Mouse (Mus musculus) cerebellum, adult 2 months (tissue): Measurements from ENCODE around the gene Apom. TPM values are rescaled to one million over a fixed set of nuclear protein-coding genes. Genes with fewer than 3 reads are reported as not detected.

Experiments
- DNase-seq, 2 experiments: peaks; one replicate each; pipeline ENCODE4 v3.0.0; 2021
- H3K27ac ChIP-seq: fragments of 200-500 bp; 2 replicates; pipeline ENCODE4 v1.5.1; 2012; ENCODE audit warnings: low read length, control low read depth, inconsistent platforms; ENCODE audit not compliant: insufficient read depth
- H3K27me3 ChIP-seq: fragments of 200-500 bp; 2 replicates; pipeline ENCODE4 v1.6.1; 2012; ENCODE audit warnings: inconsistent platforms, mild to moderate bottlenecking, low read length, moderate library complexity; ENCODE audit not compliant: control insufficient read depth, insufficient read depth
- H3K4me1 ChIP-seq: fragments of 200-500 bp; 2 replicates; pipeline ENCODE4 v1.6.1; 2011; ENCODE audit warnings: low read length; ENCODE audit not compliant: control insufficient read depth, insufficient read depth
- H3K4me3 ChIP-seq: fragments of 200-500 bp; replicated peaks from 2 replicates; pipeline ENCODE3; 2011; ENCODE audit warnings: mild to moderate bottlenecking, low read depth, low read length, control low read depth; ENCODE audit not compliant: insufficient read depth
- CTCF ChIP-seq: fragments of 200-500 bp; IDR thresholded peaks from 2 replicates; pipeline ENCODE4 v1.5.1; 2011; ENCODE audit warnings: low read depth, mild to moderate bottlenecking, control low read depth, low read length, moderate library complexity, borderline replicate concordance; ENCODE audit not compliant: insufficient read depth
- POLR2A ChIP-seq: fragments of 200-500 bp; IDR thresholded peaks from 2 replicates; pipeline ENCODE4 v1.6.1; 2011; ENCODE audit warnings: low read length, control low read depth, borderline replicate concordance; ENCODE audit not compliant: insufficient read depth
- WGBS: fragments of 180-500 bp; shearing (Covaris S2); methylation state at CpG from one replicate; pipeline ENCODE4 v1.1.7; 2018; 5-methylcytosine and 5-hydroxymethylcytosine counted together
- polyA plus RNA-seq: library from polyadenylated mRNA; depleted of rRNA; stranded (reverse); fragments of >200 nt; gene quantifications from 2 replicates; pipeline ENCODE4 v1.2.3, GENCODE M21; 2012

Gene Apom
- polyA plus RNA-seq, 1 experiment: 0.28 TPM

- H3K27me3 ChIP-seq: no peaks in the 10 kb centered on the region
- H3K4me3 ChIP-seq: no peak overlapping the region
- no peaks in the 10 kb centered on the region for H3K4me1 ChIP-seq
- DNase-seq: no peak
- no peak overlapping the region for H3K27ac ChIP-seq
- 60% methylated on average over 3 of the region's 3 CpGs for WGBS
- TF ChIP-seq POLR2A: no peak
- no peak for TF ChIP-seq CTCF
Observed at GRCm38 (mm10) chr17:35147348-35147747, 15.5 kb upstream of the Apom start.

GRCm38 (mm10) chr17:35146139-35146538 is 14.3 kb upstream of the Apom start:
- no peaks in the 10 kb centered on the region for H3K27me3 ChIP-seq
- DNase-seq: no peak
- TF ChIP-seq CTCF (no peak), POLR2A (no peak)
- H3K4me1 ChIP-seq: no peaks in the 10 kb centered on the region
- H3K27ac ChIP-seq: no peak overlapping the region
- H3K4me3 ChIP-seq: no peak overlapping the region
- 74% methylated on average over 5 of the region's 5 CpGs for WGBS

GRCm38 (mm10) chr17:35141971-35142370 is 10.1 kb upstream of the Apom start:
- Histone ChIP-seq H3K27me3 (no peaks in the 10 kb centered on the region), H3K4me3 (no peak overlapping the region), H3K27ac (no peak overlapping the region), H3K4me1 (peaks cover 4% of the 10 kb centered on the region; the same call in 1 of the 2 replicates)
- no peak for DNase-seq
- WGBS: 70% methylated on average over 6 of the region's 6 CpGs
- no peak for TF ChIP-seq CTCF
- TF ChIP-seq POLR2A: no peak

- no peak for DNase-seq
- no peak overlapping the region for H3K4me3 ChIP-seq
- no peak overlapping the region for H3K27ac ChIP-seq
- peaks cover 4% of the 10 kb centered on the region; the same call in 1 of the 2 replicates for H3K4me1 ChIP-seq
- no peaks in the 10 kb centered on the region for H3K27me3 ChIP-seq
- TF ChIP-seq POLR2A (no peak), CTCF (no peak)
- 71% methylated on average over 16 of the region's 16 CpGs for whole genome bisulfite sequencing
Observed at GRCm38 (mm10) chr17:35140490-35140996, 8.7 kb upstream of the Apom start.

GRCm38 (mm10) chr17:35139269-35139668 is 7.4 kb upstream of the Apom start:
- H3K27ac ChIP-seq: no peak overlapping the region
- 78% methylated on average over 3 of the region's 3 CpGs for WGBS
- TF ChIP-seq POLR2A: no peak
- no peak for TF ChIP-seq CTCF
- no peaks in the 10 kb centered on the region for H3K27me3 ChIP-seq
- peaks cover 4% of the 10 kb centered on the region; the same call in 1 of the 2 replicates for H3K4me1 ChIP-seq
- no peak for DNase-seq
- no peak overlapping the region for H3K4me3 ChIP-seq

- no peak for DNase-seq
- peak overlapping the region; percentile 91 for H3K4me3 ChIP-seq
- H3K4me1 ChIP-seq: peaks cover 4% of the 10 kb centered on the region; the same call in 1 of the 2 replicates
- H3K27me3 ChIP-seq: no peaks in the 10 kb centered on the region
- no peak for TF ChIP-seq CTCF
- TF ChIP-seq POLR2A: no peak
- H3K27ac ChIP-seq: peak overlapping the region; percentile 96
- WGBS: under 1% methylated on average over 43 of the region's 43 CpGs
Observed at GRCm38 (mm10) chr17:35135591-35136320, 3.9 kb upstream of the Apom start.

GRCm38 (mm10) chr17:35134801-35135590 is 3.1 kb upstream of the Apom start, which contains the start of gene Bag6:
Gene Bag6, plus strand, starts transcription at chr17:35135178.
- TF ChIP-seq POLR2A: peak; percentile 70
- TF ChIP-seq CTCF: no peak

More at GRCm38 (mm10) chr17:35134801-35135590, 3.1 kb upstream of the Apom start, which contains the start of gene Bag6:
- Histone ChIP-seq H3K27ac (peak within 1 kb of the TSS; percentile 96), H3K4me3 (peak within 1 kb of the TSS; percentile 91), H3K4me1 (peaks cover 4% of the 10 kb centered on the region; the same call in 1 of the 2 replicates), H3K27me3 (no peaks in the 10 kb centered on the region)
- DNase-seq: peak; percentile 93 to 98
- under 1% methylated on average over 66 of the region's 66 CpGs for WGBS
